Mouse (Mus musculus): ENCODE results near the gene Bcl7c.
"Not testable (repeated sequence)": the region's sequence is repeated elsewhere in the genome, so short reads cannot be mapped to it uniquely, and the experiment has no call there.

Gene Bcl7c

GRCm38 (mm10) chr7:127641260-127641659 lies 67.5 kb downstream of the Bcl7c start:
- no peak for DNase-seq

DNA sequence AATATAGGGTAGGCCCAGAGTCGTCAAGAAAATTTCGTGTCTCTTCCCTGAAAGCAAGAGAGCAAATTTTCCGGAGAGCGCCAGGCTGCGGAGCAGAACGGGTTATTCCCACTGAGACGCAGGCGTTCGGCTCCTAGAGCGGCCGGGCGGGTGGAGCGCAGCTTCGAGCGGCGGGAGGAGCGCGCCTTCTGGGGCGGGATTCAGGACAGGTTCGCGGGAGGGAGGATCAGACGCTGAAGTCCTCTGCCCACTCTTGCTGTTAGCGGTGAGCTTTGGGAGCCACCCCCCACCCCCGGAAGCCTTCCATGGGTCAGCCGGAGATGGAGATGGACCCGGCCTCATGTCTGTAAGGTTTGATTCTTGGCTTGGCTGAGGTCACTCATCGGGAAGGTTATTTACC lies 71.8 kb downstream of the Bcl7c start:
- DNase-seq = peak; percentile 75

GRCm38 (mm10) chr7:127631416-127631815 lies 77.3 kb downstream of the Bcl7c start:
- DNase-seq = no peak

GRCm38 (mm10) chr7:127628646-127629045 lies 80.1 kb downstream of the Bcl7c start:
- DNase-seq = no peak

DNA sequence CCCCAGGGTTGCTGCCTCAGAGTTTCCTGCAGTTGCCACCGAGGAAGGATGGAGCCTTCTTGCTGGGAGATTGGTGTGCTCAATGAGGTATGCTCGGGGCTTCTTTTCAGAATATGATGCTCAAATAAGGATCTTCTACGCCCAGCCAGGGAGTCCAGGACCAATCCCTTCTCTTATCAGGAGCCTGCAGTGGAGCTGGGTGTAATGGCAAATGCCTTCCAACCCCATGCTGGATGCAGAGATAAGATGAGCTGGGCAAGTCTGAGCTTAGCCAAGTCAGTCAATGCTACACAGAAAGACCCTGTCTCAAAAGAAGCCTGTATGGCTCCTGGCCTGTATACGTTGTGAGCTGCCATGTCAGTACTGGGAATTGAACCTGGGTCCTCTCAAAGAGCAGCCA lies 82.3 kb downstream of the Bcl7c start:
- DNase-seq = no peak

DNA sequence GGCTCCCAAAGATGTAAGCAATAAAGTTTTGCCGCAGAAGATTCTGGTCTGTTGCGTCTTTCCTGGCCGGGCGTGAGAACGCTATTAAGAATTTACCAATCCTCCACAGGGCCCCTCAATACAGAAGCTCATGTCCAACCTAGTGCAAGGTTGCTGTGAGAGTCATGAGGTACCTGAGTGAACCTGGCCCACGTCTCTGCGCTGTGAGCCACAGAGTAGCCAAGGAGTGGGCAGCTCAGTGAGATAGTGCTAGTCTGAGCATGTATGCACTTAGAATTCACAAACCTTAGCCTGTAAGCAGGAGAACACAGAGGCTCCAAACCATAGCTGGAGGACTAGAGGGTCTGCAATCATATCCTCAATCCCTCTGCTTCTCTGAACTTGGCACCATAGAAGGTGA lies 82.7 kb downstream of the Bcl7c start:
- no peak for DNase-seq

- DNase-seq = not testable (repeated sequence)
These were observed 90.3 kb downstream of the Bcl7c start for GRCm38 (mm10) chr7:127618402-127618801.

GRCm38 (mm10) chr7:127617962-127618361 lies 90.8 kb downstream of the Bcl7c start:
- DNase-seq = no peak

DNA sequence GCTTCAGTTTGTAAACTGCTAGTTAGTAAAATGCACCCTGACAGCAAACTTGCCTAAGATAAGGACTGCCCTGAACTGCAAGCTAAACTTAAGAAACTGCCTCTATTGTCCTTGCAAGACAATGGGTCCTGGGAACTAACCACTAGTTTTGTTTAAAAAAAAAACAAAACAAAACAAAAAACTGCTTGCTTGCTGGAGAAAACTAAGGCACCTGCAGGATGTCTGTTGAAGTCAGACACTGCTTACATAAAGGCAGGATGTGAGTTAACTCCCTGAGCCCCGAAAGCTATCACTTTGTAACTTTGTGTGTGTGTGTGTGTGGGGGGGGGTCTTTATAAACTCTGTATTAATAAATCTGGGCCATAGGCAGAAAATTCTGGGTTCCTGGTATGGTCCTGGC lies 91.9 kb downstream of the Bcl7c start:
- DNase-seq = no peak

DNA sequence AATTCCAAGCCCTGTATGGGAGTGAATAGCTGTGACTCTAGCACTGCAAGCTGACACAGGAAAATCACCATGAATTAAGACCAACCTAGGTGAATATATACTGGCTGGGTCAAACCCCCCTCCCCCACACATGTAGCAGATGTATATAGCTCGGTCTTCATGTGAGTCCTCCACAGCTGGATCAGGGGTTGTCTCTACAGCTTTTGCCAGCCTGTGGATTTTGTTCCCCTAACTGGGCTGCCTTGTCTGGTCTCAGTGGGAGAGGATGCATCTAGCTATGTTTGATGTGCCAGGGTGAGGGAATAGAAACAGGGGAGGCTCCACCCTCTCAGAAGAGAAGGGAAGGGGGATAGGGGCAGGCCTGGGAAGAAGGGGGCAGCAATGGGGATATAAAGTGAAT lies 92.4 kb downstream of the Bcl7c start:
- no peak for DNase-seq

DNA sequence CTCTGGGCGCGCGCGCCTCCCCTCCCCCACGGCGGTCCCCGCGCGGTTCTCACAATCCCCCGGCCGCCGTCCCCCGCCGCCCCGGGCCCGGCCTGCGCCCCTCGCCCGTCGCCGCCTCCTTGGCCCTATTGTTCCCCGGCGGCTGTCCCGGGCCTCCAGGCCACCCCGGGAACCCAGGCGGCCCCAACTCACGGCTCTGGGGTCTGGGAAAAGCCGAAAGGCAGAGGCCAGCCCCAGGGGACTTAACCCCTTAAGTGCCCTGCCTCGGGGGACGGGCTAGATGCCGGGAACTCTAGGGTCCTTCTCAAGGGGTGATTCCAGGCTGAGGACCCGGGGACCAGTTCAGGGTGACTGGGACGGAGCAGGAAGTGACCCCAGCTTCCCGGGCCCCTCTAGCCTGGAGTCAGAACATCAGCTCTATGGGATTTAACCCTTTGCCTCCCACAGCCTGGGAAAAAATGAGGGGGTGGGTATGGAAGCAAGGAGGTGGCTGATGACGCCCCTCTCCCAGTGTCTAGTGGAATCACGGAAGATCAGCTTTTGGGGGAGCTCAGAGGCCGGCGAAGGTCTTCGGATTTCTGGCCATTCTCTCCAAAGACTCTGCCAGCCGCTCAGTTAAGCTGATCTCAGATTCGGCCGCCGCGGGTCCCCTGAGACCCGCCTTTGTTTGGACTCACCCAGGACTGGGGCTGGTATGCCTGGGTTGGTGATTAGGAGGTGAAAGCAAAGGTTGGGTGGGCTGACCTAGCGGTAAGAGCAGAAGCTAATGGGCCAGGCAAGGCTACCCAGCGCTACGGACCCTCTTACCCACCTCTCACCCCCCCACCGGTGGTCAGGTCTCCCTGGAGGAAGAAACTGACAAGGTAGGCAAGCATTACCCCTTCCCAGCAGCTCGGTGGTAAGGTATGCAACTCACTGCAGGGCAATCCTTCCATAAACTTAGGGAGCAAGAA lies 93.6 kb downstream of the Bcl7c start, which contains the start of gene Zfp629:
Gene Zfp629 (minus strand): TSS at position 907 of the 953 bp plus-strand sequence.
- DNase-seq = peak; percentile 83

DNA sequence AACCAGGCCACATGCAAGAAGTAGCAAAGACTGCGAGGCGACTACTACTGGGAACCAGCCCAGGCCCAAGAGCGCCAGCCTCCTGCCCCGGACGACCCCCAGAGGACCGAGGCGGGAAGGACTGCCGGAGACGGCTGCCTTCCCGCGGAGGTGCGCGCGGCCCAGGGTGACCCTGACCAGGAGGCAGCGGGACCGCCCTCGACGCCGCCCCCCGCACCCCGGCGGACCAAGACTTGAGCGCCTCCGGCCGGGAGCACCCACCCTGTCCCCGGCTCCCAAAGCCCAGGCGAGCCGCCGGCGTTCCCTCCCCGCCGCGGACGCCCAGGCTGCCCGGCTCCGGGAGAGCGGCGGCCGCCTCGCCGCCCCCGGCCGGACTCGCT lies 94.2 kb downstream of the Bcl7c start:
- DNase-seq = peak; percentile 78

- no peak for DNase-seq
These were observed 94.6 kb downstream of the Bcl7c start for GRCm38 (mm10) chr7:127614091-127614490.

- peak; percentile 51 for DNase-seq
These were observed 95.2 kb downstream of the Bcl7c start for GRCm38 (mm10) chr7:127613501-127613900.

DNA sequence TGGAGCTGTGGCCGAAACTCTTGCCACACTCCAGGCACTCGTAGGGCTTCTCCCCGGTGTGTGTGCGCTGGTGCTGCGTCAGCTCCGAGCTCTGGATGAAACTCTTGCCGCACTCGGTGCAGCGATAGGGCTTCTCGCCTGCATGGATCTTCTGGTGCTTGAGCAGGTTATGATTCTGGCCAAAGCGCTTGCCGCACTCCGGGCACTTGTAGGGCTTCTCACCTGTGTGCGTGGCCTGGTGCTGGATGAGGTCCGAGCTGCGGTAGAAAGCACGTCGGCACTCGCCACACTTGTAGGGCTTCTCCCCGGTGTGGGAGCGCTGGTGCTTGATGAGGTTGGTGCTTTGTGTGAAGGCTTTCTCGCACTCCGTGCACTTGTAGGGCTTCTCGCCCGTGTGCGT lies 97.2 kb downstream of the Bcl7c start:
- no peak for DNase-seq
